Mouse (Mus musculus) cerebellum, adult 8-10 months (tissue): Measurements from ENCODE around the gene Defb19.

Source experiments
- DNase-seq: peaks from one replicate; pipeline ENCODE4 v3.0.0; 2022

The Defb19 gene

GRCm38 (mm10) chr2:152580107-152580506 is at the start of gene Defb19:
Defb19 (minus strand) TSS chr2:152580312.
- DNase-seq, result no peak

- no peak for DNase-seq
Measured at GRCm38 (mm10) chr2:152629904-152630303, 49.8 kb upstream of the Defb19 start.

GRCm38 (mm10) chr2:152629239-152629638 is 49.1 kb upstream of the Defb19 start:
- no peak for DNase-seq

GRCm38 (mm10) chr2:152628066-152628465 is 48.0 kb upstream of the Defb19 start:
- DNase-seq, result no peak

GRCm38 (mm10) chr2:152626774-152627591 is 46.9 kb upstream of the Defb19 start, which contains the start of gene Rem1:
Rem1 (plus strand) TSS chr2:152626951.
- DNase-seq, result no peak

- DNase-seq, result no peak
Measured at GRCm38 (mm10) chr2:152625256-152625655, 45.1 kb upstream of the Defb19 start.

GRCm38 (mm10) chr2:152624566-152624965 is 44.5 kb upstream of the Defb19 start:
- DNase-seq, result no peak

GRCm38 (mm10) chr2:152622953-152623352 is 42.8 kb upstream of the Defb19 start, which contains the start of gene Defb25:
Defb25 (minus strand) TSS chr2:152623053.
- no peak for DNase-seq

GRCm38 (mm10) chr2:152622151-152622550 is 42.0 kb upstream of the Defb19 start:
- DNase-seq, result no peak

GRCm38 (mm10) chr2:152620367-152621134 is 40.4 kb upstream of the Defb19 start:
- DNase-seq, result no peak

- no peak for DNase-seq
Measured at GRCm38 (mm10) chr2:152617374-152617773, 37.3 kb upstream of the Defb19 start.

GRCm38 (mm10) chr2:152616470-152616869 is 36.4 kb upstream of the Defb19 start:
- no peak for DNase-seq

GRCm38 (mm10) chr2:152615563-152615962 is 35.5 kb upstream of the Defb19 start:
- DNase-seq, result peak; percentile 20

GRCm38 (mm10) chr2:152612193-152612592 is 32.1 kb upstream of the Defb19 start:
- DNase-seq, result no peak

- DNase-seq, result no peak
Measured at GRCm38 (mm10) chr2:152608719-152609118, 28.6 kb upstream of the Defb19 start.

- no peak for DNase-seq
Measured at GRCm38 (mm10) chr2:152607746-152608145, 27.6 kb upstream of the Defb19 start.

- DNase-seq, result no peak
Measured at GRCm38 (mm10) chr2:152604057-152604456, 23.9 kb upstream of the Defb19 start, which contains the start of gene Defb36. Defb36 (plus strand) TSS chr2:152604327.

GRCm38 (mm10) chr2:152601275-152601960 is 21.3 kb upstream of the Defb19 start:
- DNase-seq, result no peak

- no peak for DNase-seq
Measured at GRCm38 (mm10) chr2:152600076-152600475, 20.0 kb upstream of the Defb19 start.

GRCm38 (mm10) chr2:152599299-152599698 is 19.2 kb upstream of the Defb19 start, which contains the start of gene Defb45:
Defb45 (minus strand) TSS chr2:152599399.
- DNase-seq, result no peak

GRCm38 (mm10) chr2:152589021-152589420 is 8.9 kb upstream of the Defb19 start:
- no peak for DNase-seq

GRCm38 (mm10) chr2:152588450-152588849 is 8.3 kb upstream of the Defb19 start:
- no peak for DNase-seq

- DNase-seq, result no peak
Measured at GRCm38 (mm10) chr2:152586926-152587560, 6.9 kb upstream of the Defb19 start.
